Mouse (Mus musculus): ENCODE results near the gene Nhej1. TPM values are rescaled to one million over a fixed set of nuclear protein-coding genes. Genes with fewer than 3 reads are reported as not detected.

Gene Nhej1
- total RNA-seq (2021) = 1 to 10 TPM; 2.2 to 2.7 TPM
- long read RNA-seq, experiment 1 = 0 reads
- long read RNA-seq, experiment 2, partial matches to known transcripts = 0 of 1 reads
- long read RNA-seq, experiment 2, other reads (novel, unspliced or antisense) = 1 of 1 reads

DNA sequence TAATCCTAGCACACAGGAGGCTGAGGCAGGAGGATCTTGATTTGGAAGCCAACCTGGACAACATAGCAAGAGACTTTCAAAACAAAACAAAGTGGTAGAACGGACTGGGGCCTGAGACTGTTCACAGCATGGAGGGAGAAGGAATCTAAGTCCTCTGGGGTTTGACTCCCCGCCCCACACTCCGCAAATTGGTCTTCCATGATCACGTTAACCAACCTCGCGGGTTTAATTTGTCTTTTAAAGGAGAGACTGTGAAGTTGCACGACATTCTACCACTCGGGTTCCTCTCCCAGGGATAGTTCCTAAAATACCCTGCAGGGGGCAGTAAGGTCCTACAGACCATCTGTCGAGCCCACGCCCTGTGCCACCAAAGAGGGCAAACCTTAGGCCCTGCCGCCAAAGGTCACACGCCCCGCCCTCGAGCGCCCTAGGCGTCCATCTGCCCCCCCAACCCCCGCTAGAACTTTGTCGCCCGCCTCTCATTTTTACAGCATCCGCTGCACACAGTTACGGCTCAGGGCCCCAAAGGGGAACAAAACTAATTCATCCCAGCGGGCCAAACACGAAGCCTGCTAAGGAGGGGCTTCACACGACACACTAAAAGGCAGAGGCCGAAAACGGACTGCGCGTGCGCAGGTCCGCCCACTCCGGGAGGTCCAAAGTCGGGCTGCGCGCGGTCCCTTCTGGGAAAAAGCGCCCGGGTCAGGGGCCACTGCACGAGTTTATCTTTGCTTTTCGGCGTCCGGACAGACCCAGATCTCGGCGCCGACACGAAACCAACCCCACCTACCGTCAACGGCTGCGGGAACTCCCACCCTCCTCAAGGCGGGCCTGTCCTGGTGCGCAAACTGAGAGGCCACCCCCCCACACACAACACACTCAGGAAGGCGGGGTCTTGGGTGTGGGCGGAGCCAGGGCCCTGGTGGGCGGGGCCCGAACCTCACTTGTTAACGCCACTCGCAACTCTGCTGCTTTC, at the start of gene Nhej1:
Nhej1 (minus strand) TSS at position 855 of the 976 bp plus-strand sequence.
- peak; percentile 93 to 94 for DNase-seq (ENCODE audit: low spot score in 2 of 2)

DNA sequence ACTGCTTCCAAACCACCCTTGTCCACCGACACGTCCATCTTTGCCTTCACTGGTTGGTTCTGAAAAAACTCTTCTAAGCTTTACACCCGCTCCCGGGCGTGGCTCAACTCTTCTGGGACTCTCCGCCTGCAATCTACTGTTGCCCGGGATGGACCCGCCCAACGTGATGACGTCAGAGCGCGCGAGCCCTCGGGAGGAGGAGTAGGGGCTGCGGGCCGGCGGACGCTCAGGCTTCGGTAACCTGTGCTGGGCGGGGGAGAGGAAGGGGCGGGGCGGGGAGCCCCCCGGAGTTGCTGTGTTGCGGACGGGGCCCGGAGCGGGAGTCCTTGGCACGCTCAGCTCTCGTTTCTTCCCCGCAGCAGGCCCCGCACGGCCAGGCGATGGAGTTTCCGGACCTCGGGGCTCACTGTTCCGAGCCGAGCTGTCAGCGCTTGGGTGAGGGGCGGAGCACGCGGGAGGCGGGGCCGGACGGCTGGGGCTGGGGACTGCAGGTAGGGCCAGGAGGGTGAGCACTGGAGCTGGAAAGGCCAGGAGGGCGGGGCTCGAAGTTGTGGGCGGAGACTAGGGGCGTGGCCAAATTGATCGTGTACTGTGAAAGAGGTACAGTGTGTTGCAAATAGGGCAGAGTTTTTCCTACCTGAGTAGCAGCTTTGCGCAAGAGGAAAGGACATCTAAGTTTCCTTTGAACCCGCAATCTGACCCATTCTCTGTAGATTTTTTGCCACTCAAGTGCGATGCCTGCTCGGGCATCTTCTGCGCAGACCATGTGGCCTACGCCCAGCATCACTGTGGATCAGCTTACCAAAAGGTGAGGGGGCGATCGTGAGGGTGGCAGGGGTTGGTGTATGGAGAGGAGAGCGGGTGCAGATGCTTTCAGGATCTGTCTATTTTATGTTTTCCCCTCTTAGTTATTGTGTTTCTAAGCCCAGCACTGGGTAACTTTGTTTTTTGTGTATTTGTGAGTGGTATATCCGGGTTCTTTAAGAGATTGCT, 43.8 kb upstream of the Nhej1 start, which contains the start of gene Zfand2b:
Zfand2b (plus strand) TSS at position 175 of the 993 bp plus-strand sequence.
- peak; percentile 89 to 95 for DNase-seq (ENCODE audit: low spot score in 2 of 2)

DNA sequence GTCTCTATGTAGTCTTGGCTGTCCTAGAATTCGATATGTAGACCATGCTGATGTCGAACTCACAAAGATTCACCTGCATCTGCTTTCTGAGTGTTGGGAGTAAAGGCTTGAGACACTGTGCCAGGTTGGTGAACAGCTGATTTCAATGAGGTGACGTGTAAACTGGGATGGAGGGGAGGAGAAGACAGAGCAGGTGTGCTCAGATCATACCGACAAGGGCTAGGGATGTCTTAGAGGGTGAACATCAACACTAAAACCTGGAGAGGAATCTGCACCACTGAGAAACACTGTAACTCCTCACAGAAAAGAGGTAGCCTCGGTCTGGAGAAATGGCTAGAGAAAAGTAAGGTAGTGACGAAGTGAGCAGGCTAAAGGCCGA, 43.1 kb upstream of the Nhej1 start:
- DNase-seq (ENCODE audit: low spot score in 2 of 2) = no peak

DNA sequence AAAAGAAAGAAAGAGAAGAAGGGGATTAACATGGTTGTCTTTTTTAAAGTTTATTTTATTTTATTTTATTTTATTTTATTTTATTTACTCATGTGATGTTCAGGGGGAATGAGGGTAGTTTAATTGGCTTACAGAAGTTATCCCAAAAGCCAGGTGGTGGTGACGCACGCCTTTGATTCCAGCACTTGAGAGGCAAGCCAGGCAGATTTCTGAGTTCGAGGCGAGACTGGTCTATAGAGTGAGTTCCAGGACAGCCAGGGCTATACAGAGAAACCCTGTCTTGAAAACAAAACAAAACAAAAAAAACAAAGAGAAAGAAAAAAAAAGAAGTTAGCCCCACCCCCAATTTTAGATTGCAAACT, 35.2 kb upstream of the Nhej1 start:
- no peak for DNase-seq (ENCODE audit: low spot score in 2 of 2)

DNA sequence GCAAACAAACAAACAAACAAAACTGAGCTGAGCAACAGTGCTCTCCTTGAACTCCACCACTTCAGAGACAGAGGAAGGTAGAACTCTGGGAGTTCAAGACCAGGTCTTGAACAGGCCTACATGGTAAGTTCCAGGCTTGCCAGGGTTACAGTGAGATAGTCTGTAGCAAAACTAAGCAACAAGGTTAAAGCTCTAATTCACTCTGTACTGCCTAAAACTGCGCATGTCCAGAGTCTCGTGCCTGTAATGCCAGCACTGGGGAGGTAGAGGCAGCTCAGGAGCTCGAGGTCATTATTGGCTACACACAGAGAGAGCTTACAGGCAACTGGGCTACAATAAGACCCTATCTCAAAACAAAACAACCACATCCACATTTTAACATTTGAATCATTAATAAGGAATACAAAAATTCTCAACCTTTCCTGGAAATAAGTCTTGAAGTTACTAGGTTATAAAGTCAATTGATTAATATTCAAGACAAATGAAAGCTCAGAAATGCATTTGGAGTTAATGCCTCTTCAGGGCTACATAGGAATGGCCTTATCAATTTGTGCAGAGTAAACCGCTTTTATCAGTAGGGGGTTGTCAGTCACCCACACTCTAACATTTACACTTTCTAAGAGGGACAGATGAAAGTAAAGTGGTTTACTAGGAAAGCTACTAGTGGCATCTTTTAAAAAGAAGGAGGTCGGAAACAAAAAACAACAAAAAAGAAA, 34.7 kb upstream of the Nhej1 start:
- DNase-seq (ENCODE audit: low spot score in 2 of 2) = no peak

DNA sequence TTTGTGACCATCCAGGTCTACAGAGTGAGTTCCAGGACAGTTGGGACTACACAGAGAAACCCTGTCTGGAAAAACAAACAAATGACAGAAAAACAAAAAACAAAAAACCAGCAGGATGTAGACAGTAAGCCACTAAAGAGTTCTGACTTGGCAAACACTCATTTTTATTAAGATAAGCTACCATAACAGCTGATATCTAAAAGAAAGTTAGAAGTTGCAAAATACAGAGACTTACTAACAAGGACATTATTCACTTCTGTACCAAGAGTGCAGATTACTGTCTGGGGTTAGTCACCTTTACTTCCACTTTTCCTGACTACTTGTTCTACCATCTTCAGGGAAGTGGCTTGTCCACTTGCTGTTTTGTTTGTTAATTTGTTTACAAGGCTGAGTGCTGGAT, 34.0 kb upstream of the Nhej1 start:
- DNase-seq (ENCODE audit: low spot score in 2 of 2) = no peak

DNA sequence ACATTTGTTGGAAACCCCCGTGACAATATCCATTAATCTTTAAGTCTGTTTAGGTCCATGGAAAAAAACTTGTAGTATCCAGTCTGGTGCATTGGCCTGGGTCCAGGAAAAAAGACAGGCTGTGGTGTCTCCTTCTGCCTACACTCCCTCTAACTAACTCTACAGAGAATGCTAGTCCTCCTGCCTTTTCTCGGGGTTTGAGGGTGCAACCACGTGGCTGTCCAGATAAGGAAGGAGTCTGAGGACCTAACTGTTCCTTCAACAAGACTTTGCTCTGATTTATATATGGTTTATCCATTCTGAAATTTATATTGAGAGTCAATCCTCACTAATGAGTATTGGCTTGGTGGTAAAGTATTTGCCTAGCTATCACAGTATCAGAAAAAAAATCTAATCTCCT, 30.8 kb upstream of the Nhej1 start:
- no peak for DNase-seq (ENCODE audit: low spot score in 2 of 2)

DNA sequence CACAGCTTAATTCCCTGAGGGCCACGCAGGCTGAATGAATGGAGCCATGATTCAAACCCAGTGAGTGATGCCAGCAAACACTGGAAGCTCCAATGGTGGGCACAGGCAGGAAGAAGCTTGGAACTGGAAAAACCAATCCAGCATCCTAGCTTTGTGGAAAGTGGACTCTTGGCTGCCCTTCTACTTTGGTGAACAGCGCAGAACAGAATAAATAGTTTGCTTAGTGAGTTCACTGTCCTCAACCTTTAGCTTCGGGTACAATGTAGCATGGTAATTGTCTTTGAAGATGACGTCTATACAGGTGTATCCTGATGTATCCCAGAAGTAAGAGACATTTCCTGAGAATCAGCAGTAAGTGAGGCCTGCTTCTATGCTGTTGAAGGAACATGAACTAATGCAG, 23.7 kb upstream of the Nhej1 start:
- no peak for DNase-seq (ENCODE audit: low spot score in 2 of 2)

DNA sequence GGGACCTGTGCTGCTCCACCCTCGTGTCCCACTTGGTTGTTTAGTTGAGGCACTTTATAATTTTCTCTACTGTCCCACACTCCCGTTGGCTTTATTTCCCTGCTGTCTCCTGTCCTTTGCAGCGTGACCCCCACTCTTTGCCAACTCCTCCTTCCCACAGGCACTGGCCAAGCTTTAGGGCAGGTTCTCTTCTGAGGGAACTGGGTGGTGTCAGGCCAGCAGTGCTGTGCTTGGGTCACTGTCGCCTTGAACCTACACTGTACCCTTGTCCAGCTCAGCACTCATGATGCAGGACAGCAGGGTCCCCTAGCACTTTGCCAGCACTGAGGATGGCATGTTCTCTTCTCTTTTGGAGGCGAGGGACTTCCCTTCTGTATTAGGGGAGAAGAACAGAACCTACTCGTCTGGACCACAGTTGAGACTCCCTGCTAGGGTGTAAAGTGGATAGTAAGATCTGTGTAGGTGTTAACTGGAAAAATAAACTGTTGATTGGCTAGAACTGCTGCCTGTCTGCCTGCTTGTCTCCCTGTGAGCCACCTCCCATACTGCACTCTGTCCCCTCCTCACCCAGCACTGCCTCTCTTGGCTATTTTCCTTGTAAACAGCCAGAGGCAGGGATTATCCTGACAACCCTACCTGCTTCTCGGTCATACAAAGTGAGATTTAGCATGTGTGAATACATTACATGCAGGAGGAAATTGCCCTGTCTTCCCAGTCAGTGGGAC, 22.6 kb upstream of the Nhej1 start:
- no peak for DNase-seq (ENCODE audit: low spot score in 2 of 2)

DNA sequence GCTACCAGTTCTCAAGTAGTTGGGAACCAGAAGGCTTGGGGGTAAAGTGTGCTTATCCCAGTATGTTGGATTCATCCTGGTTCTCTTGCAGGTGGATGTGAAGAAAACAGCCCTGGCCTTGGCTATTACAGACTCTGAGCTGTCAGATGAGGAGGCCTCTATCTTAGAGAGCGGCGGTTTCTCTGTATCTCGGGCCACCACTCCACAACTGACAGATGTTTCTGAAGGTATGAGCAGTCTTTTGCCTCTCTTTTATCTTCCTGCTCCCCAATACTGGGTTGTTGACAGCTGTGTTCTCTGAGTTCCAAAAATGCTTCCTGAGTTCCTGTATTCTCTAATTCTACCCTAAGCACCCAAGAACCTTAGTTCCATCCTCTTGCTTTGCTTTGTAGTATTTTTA, 20.6 kb upstream of the Nhej1 start:
- no peak for DNase-seq (ENCODE audit: low spot score in 2 of 2)

DNA sequence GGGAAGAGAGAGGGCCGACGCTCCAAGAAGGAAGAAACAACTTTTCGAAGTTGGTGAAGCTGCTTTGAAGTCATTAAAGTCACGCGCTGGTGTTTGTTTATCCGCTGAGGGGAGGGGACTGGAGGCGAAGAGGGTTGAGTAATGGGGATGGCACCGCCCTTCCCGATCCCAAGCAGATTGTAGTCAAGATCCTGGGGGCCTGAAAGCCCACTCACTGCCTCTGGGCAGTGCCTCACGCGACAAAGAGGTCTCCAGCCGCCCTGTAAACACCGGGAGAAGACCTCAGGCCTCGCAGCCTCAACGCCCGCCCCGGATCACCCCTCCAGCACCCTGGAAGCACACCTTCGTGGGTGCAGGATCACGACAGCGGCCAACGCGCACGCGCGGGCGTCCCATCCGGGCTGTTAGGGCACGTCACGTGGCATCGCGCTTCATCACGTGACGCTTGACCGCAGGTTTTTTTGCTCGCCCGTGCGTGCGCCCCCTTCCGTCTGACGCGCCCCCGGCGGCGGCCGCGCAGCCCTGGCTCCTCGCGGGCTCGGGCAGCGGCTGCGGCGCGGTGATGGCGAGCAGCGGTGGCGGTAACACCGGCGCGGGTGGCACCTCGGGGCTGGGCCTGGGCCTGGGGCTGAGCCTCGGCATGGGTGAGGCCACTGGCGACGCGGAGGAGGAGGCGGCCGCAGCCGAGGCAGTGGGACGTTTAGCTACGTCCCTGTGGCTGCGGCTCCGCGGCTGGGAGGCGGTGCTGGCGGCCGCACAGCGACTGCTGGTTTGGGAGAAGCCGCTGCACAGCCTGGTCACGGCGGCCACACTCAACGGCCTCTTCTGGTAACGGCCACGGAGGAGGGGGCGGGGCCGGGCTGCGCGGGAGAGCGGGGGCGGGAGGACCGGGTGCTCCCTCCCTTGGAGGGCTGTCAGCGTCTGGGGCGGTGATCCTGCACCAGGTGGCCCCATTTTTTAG, 17.6 kb upstream of the Nhej1 start, which contains the start of the genes Cnppd1 and Retreg2:
Cnppd1 (minus strand) TSS at position 411 of the 961 bp plus-strand sequence.
Retreg2 (plus strand) TSS at position 478 of the 961 bp plus-strand sequence.
- peak; percentile 96 for DNase-seq (ENCODE audit: low spot score in 2 of 2)

DNA sequence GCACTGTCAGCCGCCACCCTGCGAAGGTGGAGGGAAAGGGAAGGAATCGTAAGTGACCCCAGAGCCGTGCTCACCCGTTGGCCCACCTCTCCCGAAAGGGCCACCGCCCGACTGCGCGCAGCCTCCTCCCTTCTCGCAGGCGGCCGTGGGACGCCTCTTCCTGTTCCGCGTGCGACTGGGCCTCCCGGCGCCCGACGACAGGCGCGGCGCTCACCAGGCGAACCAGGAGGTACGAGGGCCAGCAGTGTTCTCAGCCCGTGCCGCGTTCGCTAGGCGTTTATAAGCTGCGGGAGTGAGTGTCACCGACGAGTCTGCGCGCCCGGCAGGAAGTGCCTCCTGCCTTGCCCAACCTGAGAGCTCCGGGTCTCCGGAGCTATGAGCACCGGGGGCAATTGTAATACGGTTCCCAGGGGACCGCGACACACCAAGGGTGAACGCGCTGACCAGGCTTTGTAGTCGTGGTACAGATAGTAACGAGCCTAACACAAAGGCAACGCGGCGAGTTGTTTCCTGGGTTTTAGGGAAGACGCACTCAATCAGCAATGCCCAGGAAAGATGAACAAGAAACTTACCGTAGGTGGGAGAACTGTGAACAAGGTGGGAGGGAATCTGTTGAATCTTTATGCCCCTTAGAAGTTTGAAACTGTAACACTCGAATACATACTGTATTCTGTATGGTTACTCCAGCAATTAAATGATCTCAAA, 16.6 kb upstream of the Nhej1 start:
- peak; percentile 42 to 57 for DNase-seq (ENCODE audit: low spot score in 2 of 2)

DNA sequence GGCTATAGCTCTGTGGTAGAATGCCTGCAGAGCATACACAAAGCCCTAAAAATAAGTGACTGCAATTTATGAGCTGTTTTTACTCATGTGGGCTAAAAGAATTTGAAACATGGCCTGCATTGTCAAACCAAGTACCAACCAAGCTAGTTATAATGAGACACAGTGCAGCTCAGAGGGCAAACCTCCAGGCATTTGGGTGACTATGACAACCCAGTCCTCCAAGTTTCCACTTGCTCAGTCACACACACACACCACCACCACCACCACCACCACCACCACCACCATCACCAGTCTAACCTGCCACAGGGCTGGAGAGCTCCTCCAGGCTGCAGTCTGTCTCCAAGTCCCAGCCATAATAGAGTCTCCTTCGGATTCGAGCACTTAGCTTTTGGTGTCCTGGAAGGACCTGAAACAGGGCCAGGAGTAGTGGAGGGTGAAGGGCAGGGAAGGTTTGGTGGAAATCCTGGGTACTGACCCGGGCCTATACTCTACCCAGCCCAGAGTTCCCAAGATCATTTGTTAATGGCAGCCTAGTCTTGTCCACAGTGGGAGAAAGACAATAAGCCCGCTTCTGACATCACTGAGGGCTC, 15.7 kb upstream of the Nhej1 start:
- DNase-seq (ENCODE audit: low spot score in 2 of 2) = no peak

DNA sequence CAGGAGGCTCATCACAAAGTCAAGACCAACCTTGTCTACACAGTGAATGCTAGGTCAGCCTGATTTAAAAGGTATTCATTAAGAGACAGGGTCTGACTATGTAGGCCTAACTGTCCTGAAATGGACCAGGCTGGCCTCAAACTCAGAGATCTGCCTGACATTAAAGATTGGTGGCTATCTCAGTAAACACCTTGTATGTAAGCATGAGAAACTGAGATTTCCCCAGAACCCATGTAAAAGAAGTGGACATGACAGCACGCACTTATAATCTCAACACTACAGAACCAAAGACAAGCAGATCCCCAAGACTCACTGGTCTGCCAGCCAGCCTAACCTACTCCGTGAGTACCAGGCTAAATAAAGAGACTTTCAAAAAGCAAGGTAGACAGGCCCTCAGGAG, 13.4 kb upstream of the Nhej1 start:
- DNase-seq (ENCODE audit: low spot score in 2 of 2) = no peak

DNA sequence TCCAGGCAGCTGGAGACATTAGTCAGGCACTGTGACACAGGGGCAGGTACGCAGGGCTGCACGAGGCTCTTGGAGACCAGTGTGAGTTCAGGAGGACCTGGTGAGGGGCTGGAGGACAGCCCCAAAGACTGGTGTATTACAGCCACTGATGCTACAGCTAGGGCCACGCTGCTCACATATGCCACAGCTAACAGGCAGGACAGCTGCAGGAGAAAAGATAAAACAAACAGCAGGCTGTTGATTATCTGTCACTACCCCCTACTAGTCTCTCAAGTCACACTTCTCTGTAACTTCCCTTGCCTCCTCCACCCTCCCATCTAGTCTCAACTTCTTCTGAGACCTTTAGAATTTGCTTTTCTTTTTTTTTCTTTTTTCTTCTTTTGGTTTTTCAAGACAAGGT, 11.7 kb upstream of the Nhej1 start:
- no peak for DNase-seq (ENCODE audit: low spot score in 2 of 2)

DNA sequence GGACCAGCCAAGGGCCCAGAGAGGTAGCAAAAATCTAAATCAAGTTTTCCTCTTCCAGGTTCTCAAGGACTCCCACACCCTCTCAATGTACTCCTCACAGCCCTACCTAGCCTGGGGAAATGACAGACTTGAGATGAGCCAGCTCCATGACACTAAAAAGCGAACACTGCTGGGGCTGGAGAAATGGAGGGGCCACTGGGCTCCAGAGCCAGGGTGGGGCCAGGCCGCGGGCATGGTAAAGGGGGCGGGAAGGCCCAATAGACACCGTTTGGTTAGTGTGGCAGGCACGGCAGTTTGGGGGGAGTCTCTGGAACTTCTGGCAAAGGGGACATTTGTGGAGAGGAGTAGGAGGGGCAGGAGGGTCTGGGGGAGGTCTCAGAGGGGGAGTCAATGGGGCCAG, 11.3 kb upstream of the Nhej1 start:
- DNase-seq (ENCODE audit: low spot score in 2 of 2) = no peak

DNA sequence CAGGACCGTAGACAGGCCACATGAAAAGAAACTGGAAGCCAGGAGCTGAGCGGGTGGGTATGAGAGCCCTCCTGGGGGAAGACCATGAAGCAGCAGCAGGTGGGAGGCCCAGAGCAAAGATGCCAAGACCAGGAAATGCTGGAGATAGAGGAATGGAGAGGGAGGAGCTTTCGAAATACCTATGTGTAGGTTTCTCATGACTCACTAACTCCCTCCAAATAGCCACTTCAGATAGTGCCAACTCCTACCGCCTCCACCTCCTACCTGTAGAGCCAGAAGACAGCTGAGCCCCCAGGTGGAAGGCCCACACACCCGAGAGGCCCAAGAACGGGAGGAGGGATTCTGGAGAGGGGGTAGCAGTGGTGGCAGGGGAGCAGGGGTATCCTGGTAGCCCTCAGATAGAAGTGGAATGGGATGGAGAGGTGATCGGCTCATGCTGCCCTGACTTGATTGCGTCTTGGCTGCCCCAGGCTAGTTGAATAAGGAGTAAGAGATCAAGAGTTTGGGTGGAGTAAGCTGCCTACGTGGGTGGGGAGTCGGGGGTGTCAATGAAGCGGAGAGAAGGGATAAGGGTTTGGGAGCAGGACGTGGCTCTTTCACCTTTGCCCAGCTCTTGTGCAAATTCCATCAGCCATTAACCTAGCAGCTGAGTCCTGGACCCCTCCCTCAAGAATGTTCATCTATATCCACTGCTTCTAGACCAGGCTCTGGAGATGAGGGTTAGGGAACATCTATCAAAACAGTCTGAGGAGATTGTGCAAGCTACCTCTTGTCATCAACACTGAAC, 8.6 kb upstream of the Nhej1 start, which contains the start of gene Slc23a3:
Slc23a3 (minus strand) TSS at position 470 of the 787 bp plus-strand sequence.
- no peak for DNase-seq (ENCODE audit: low spot score in 2 of 2)
